Mouse (Mus musculus): Measurements from ENCODE around the gene Shisa7. TPM values are rescaled to one million over a fixed set of nuclear protein-coding genes. Genes with fewer than 3 reads are reported as not detected.

Shisa7 gene
- total RNA-seq, 2 experiments from 2014 or later, result 115 to 148 TPM

DNA sequence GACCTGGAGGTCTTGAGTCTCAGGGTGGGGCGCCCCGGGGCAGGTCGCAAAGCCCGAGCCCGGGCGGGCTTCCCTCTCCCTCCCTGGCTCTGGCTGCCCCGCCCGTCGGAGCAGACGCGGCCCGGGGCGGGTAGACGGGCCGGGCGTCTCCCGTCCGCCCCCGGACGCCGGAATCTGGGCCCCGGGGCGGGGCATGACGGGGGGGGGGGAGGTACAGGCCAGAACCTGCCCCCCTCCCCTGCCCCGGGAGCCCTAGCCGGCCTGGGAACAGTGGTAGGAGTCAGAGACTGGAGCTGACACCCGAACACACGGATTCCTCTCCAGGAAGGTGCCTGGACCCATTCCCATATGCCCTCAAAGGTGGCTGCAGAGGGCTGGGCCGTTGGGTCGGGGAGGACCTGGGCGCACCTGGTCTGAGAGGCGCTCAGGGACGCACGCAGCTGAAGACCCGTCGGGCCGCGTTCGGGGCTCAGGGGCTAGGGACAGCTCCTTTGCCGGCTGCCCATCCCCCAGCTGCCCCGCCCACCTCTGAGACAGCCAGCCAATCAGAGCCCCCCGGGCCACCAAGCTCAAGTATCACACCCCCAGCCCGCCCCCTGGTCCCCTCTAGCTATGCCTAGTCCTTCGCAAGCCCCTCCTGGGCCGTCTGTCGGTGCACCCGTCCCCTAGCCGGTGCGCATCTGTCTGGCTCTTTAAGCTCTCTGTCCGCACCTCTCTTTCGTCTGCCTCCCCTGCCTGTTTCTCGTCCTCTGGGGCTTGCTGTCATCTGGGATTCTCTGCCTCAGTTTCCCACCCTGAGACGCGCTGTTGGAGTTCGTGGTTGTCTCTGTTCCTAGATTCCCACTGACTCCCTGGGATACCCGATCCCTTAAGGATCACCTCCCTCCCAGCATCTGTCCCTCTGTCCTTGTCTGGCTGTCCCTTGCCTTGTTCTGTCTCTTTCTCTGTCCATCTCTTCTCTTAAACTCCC, 67.3 kb downstream of the Shisa7 start:
- no peak for DNase-seq (ENCODE audit: low spot score in 2 of 2)

DNA sequence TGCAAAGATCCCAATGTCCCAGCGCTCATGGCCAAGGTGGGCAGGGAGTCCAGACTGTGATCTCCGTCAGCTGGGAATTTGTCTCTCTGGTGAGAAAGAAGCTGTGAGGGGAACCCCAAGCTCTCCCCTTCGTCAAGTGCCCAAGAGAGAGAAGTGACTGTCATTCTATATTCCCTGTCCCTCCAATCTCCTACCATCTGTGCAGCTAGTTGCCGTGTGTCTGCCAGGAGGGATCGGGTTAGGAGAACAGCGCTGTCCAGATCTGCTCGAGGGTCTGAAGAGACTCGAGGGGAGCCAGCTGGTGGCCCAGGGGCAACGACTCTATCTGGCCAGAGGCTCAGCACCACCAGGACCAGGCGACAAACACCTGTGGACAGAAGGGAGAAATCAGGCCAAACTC, 68.4 kb downstream of the Shisa7 start:
- DNase-seq (ENCODE audit: low spot score in 2 of 2), result no peak
- intact Hi-C loops (cut with DNase I), result no loop called here

More for the DNA sequence above, 67.3 kb downstream of the Shisa7 start:
- intact Hi-C loops (cut with DNase I), result no loop called here

Other genes with a start within 250 kb of the Shisa7 start
- under 1 TPM; 0.46 to 0.71 TPM for gene Ptprh, start 240.7 kb downstream of the Shisa7 start, total RNA-seq (2021)
- gene Tmem86b, start 213.3 kb downstream of the Shisa7 start, total RNA-seq (2021), result 10 to 100 TPM; 14.0 to 16.7 TPM
- gene Ppp6r1, start 185.7 kb downstream of the Shisa7 start, total RNA-seq (2021), result 100 to 1,000 TPM; 145 to 148 TPM
- gene Hspbp1, start 159.6 kb downstream of the Shisa7 start, total RNA-seq (2021), result 100 to 1,000 TPM in 1 of 2 experiments, 10 to 100 TPM in 1; 91.8 to 105 TPM
- 100 to 1,000 TPM; 394 to 407 TPM for gene Brsk1, start 154.1 kb downstream of the Shisa7 start, total RNA-seq (2021)
- not detected for gene Tmem150b, start 119.4 kb downstream of the Shisa7 start, total RNA-seq (2021)
- gene Kmt5c, start 104.6 kb downstream of the Shisa7 start, total RNA-seq (2021), result 10 to 100 TPM; 25.0 to 30.4 TPM
- gene Cox6b2, start 91.6 kb downstream of the Shisa7 start, total RNA-seq (2021), result 1 to 10 TPM; 4.6 to 5.9 TPM
- not detected for gene Fam71e2, start 73.4 kb downstream of the Shisa7 start, total RNA-seq (2021)
- under 1 TPM; 0.69 to 0.83 TPM for gene Il11, start 61.8 kb downstream of the Shisa7 start, total RNA-seq (2021)
- not detected for gene Tmem190, start 61.8 kb downstream of the Shisa7 start, total RNA-seq (2021)
- 1 to 10 TPM; 2.3 to 3.0 TPM for gene Tmem238, start 55.0 kb downstream of the Shisa7 start, total RNA-seq (2021)
- gene Rpl28, start 51.8 kb downstream of the Shisa7 start, total RNA-seq (2021), result 100 to 1,000 TPM; 428 to 431 TPM
- gene Ube2s, start 32.1 kb downstream of the Shisa7 start, total RNA-seq (2021), result 100 to 1,000 TPM; 108 to 110 TPM
- 1 to 10 TPM; 3.3 to 4.1 TPM for gene Isoc2b, start 25.6 kb upstream of the Shisa7 start, total RNA-seq (2021)
- gene Isoc2a, start 32.5 kb upstream of the Shisa7 start, total RNA-seq (2021), result 10 to 100 TPM; 10.4 to 11.0 TPM
- gene Gm36210, start 61.8 kb upstream of the Shisa7 start, total RNA-seq (2021), result under 1 TPM in 1 of 2 experiments, not detected in 1; 0.25 TPM
- gene Zfp628, start 70.5 kb upstream of the Shisa7 start, total RNA-seq (2021), result 10 to 100 TPM; 14.3 to 14.6 TPM
- gene Nat14, start 77.3 kb upstream of the Shisa7 start, total RNA-seq (2021), result 100 to 1,000 TPM in 1 of 2 experiments, 10 to 100 TPM in 1; 94.4 to 103 TPM
- 1 to 10 TPM; 2.3 to 2.4 TPM for gene Ssc5d, start 81.1 kb upstream of the Shisa7 start, total RNA-seq (2021)
- gene Sbk2, start 119.7 kb upstream of the Shisa7 start, total RNA-seq (2021), result not detected
- gene Sbk3, start 126.5 kb upstream of the Shisa7 start, total RNA-seq (2021), result under 1 TPM; 0.34 to 0.85 TPM
- gene Zfp579, start 151.5 kb upstream of the Shisa7 start, total RNA-seq (2021), result 10 to 100 TPM; 24.8 to 33.7 TPM
- 1 to 10 TPM; 6.9 TPM for gene Zfp524, start 169.7 kb upstream of the Shisa7 start, total RNA-seq (2021)
- 10 to 100 TPM; 21.2 to 31.2 TPM for gene Fiz1, start 170.0 kb upstream of the Shisa7 start, total RNA-seq (2021)
- gene Gm44973, start 170.8 kb upstream of the Shisa7 start, total RNA-seq (2021), result not detected
- 10 to 100 TPM; 32.9 to 34.5 TPM for gene Zfp865, start 175.7 kb upstream of the Shisa7 start, total RNA-seq (2021)
- 10 to 100 TPM; 52.0 to 65.0 TPM for gene Ccdc106, start 175.9 kb upstream of the Shisa7 start, total RNA-seq (2021)
- gene 4632433K11Rik, start 189.4 kb upstream of the Shisa7 start, total RNA-seq (2021), result 1 to 10 TPM in 1 of 2 experiments, under 1 TPM in 1; 0.85 to 1.2 TPM
- gene Zfp784, start 193.8 kb upstream of the Shisa7 start, total RNA-seq (2021), result 1 to 10 TPM; 5.4 to 6.5 TPM
- 10 to 100 TPM; 36.8 to 41.7 TPM for gene Zfp580, start 206.8 kb upstream of the Shisa7 start, total RNA-seq (2021)
- 100 to 1,000 TPM; 171 to 180 TPM for gene U2af2, start 217.4 kb upstream of the Shisa7 start, total RNA-seq (2021)
- gene Epn1, start 235.5 kb upstream of the Shisa7 start, total RNA-seq (2021), result 100 to 1,000 TPM; 454 to 461 TPM

All from left cerebral cortex, postnatal 25 days (tissue).